In the genomic region with DNA sequence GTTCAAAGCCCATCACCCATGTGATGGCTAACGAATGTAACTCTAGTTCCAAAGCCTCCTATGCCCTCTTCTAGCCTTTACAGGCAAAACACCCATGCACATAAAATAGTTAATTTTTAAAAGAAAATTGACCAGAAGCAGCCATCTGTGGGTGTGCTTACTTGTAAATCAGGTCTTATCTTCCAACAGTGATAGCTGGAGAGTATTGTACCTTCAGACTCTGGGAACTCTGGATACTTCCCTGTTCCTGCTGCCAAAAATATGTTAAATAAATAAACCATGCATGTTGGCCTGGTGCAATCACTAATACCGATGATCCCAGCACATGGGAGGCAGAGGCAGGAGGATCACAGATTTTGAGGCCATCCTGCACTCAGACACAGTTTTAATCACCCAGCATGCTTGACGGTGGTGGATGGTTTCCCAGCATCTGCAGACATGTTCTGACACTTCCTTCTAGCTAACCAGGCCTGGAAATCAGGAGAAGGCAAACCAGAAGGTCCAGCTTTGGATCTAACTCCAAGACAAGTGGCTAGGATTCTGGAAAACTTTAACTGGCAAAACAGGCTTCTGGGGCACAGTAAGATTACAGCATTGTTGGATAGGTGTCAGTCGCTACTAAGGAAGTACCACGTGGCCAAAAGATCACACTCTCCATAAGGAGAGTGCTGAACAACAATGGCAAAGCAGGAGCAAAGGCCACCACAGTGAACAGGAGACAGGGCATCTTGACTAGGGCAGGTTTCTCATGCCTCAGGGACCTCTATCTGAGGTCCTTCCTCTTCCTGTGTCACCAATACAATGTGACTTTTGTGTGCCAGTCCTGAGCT, we compare ENCODE assay signal across 18 mouse cellular contexts. TPM values are rescaled to one million over a fixed set of nuclear protein-coding genes. Genes with fewer than 3 reads are reported as not detected.
DNase-seq lines count a peak whose midpoint lies in the region; ATAC-seq and TF ChIP-seq lines count a peak whose summit lies in the region.
"Had no signal": no experiment of that assay in that cellular context is flagged by ENCODE, and none has a peak within 500 bp of the region (broad histone marks: within the 10 kb centered on the region; RNA-seq: fewer than 3 reads in every experiment).

No protein-coding gene starts in this region.

- TF ChIP-seq CTCF in liver, adult 2 months (IDR thresholded peaks at IDR 0.05; ENCODE audit: low read depth, low read length) = no peak

- peak overlapping the region; percentile 69 for H3K27ac ChIP-seq in liver, adult 2 months (replicated peaks; ENCODE audit: insufficient read depth, low read depth, low read length)
- H3K27ac ChIP-seq in brown adipose tissue, adult 24 weeks (replicated peaks; ENCODE audit: low read depth, low read length) = 0 out of 2 replicates have a peak overlapping the region, but pooled peaks have one; percentile 12
- H3K27ac ChIP-seq: midbrain, embryonic 10.5 days had no signal

- peaks cover 5% of the 10 kb centered on the region; the same call in 1 of the 2 replicates for H3K36me3 ChIP-seq in liver, adult 2 months (ENCODE audit: control insufficient read depth, insufficient read depth, low read length)
- H3K36me3 ChIP-seq in myocyte (ENCODE audit: control insufficient read depth, insufficient read depth) = peaks cover 11% of the 10 kb centered on the region

- no peak overlapping the region for H3ac ChIP-seq in myocyte (ENCODE audit: control insufficient read depth, insufficient read length)

- ATAC-seq in inflammation-experienced regulatory T-cells, adult 6 months = no peak
- ATAC-seq: CD4-positive, CD25-positive, alpha-beta regulatory T cell, adult 4 months; hindbrain, embryonic 16.5 days had no signal

- no peak for TF ChIP-seq POLR2A in liver, adult 2 months (IDR thresholded peaks at IDR 0.05; ENCODE audit: extremely low read depth, insufficient read depth, low read length)
- TF ChIP-seq POLR2A in myocyte (IDR thresholded peaks at IDR 0.05; ENCODE audit: insufficient read length, low read depth) = no peak

- no peaks in the 10 kb centered on the region for H3K27me3 ChIP-seq in liver, adult 2 months (ENCODE audit: control insufficient read depth, insufficient read depth, low read length)
- peaks cover 5% of the 10 kb centered on the region for H3K27me3 ChIP-seq in myocyte (ENCODE audit: control insufficient read depth, insufficient read depth, insufficient read length)

- WGBS in liver, adult 2 months = 11% methylated on average over 5 of the region's 5 CpGs

- H3K4me2 ChIP-seq in myocyte (ENCODE audit: low read depth) = no peak overlapping the region

- H3K4me1 ChIP-seq in liver, adult 2 months (ENCODE audit: control insufficient read depth, insufficient read depth, low read length) = peaks cover 28% of the 10 kb centered on the region
- H3K4me1 ChIP-seq in brown adipose tissue, adult 24 weeks (ENCODE audit: control insufficient read depth, insufficient read depth, insufficient read length, low read length) = 0 out of 2 replicates have a peak, but pooled peaks cover 2% of the 10 kb centered on the region

- H3K9ac ChIP-seq in liver, adult 2 months (ENCODE audit: low read depth, low read length) = no peak overlapping the region

- DNase-seq in kidney, adult 11 months = peak; percentile 41
- DNase-seq in kidney, adult 18-20 months = no peak
- DNase-seq in liver, adult 2 months (ENCODE audit: extremely low read depth, low read depth, low spot score) = peak; percentile 90
- no peak for DNase-seq in liver
- DNase-seq in spleen, postnatal 14 days (ENCODE audit: low spot score in 2 of 2) = no peak
- DNase-seq: adrenal gland, postnatal 25 days; cerebellum, adult 18-20 months; gastrocnemius, postnatal 10 days; layer of hippocampus, postnatal 36 days; lung, adult 18-20 months; right cerebral cortex, postnatal 4 days; thymus, adult 2 months had no signal

- no peaks in the 10 kb centered on the region for H3K79me2 ChIP-seq in liver, adult 2 months (ENCODE audit: control insufficient read depth, insufficient read depth, low read length)
- no peaks in the 10 kb centered on the region for H3K79me2 ChIP-seq in myocyte (ENCODE audit: control insufficient read depth, insufficient read depth)

- H3K4me3 ChIP-seq in liver, adult 2 months (ENCODE audit: insufficient read depth, low read depth, low read length) = no peak overlapping the region
- no peak overlapping the region for H3K4me3 ChIP-seq in brown adipose tissue, adult 24 weeks (ENCODE audit: insufficient read depth, low read depth, low read length)
- H3K4me3 ChIP-seq in myocyte = no peak overlapping the region
- H3K4me3 ChIP-seq: midbrain, embryonic 10.5 days had no signal

TF ChIP-seq in myocyte, 11 proteins besides CTCF, POLR2A, EP300 and RAD21:
- TF ChIP-seq MYOD1 (IDR thresholded peaks at IDR 0.05; ENCODE audit: control insufficient read depth in 1 of 3, insufficient read length in 2 of 3, low read depth in 2 of 3) (no peak), POLR2AphosphoS2 (IDR thresholded peaks at IDR 0.05; ENCODE audit: insufficient read length, low read depth) (peak; percentile 38)

RNA-seq across cellular contexts. Expression of gene Sema4g, which starts 3.5 kb away (rescaled TPM):
- 58.5 and 79.0 TPM in 2 replicates for total RNA-seq in liver, adult 2 months (2014; rRNA removed)
- 413 and 566 TPM in 2 replicates for polyA plus RNA-seq in liver, adult 2 months (2012; rRNA removed)
- polyA plus RNA-seq in brown adipose tissue, adult 24 weeks (2012; ENCODE audit: insufficient read depth, insufficient read length, missing spikeins) = 0.25 and 0.55 TPM in 2 replicates
- 0.43 TPM for polyA plus RNA-seq in myocyte (2012; fragmentation: generic; extraction: Trizol)
- polyA plus RNA-seq in inflammation-experienced regulatory T-cells, adult 6 months (2017; shearing (Covaris generic)) = under 1 TPM in 1 of 3 experiments, not detected in 2; 0.08 TPM

RNA-seq across cellular contexts. Expression of gene Twnk, which starts 20.1 kb away (rescaled TPM):
- 7.8 and 9.3 TPM in 2 replicates for total RNA-seq in liver, adult 2 months (2014; rRNA removed)
- 11.8 and 11.9 TPM in 2 replicates for polyA plus RNA-seq in liver, adult 2 months (2012; rRNA removed)
- 9.1 and 11.1 TPM in 2 replicates for polyA plus RNA-seq in brown adipose tissue, adult 24 weeks (2012; ENCODE audit: insufficient read depth, insufficient read length, missing spikeins)
- polyA plus RNA-seq in myocyte (2012; fragmentation: generic; extraction: Trizol) = 13.5 TPM
- polyA plus RNA-seq in inflammation-experienced regulatory T-cells, adult 6 months (2017; shearing (Covaris generic)) = 10 to 100 TPM in 1 of 3 experiments, 1 to 10 TPM in 2; 4.7 to 10.7 (median 9.8) TPM

RNA-seq across cellular contexts. Expression of gene Mrpl43, which starts 20.9 kb away (rescaled TPM):
- 26.6 and 32.3 TPM in 2 replicates for total RNA-seq in liver, adult 2 months (2014; rRNA removed)
- 76.2 and 80.0 TPM in 2 replicates for polyA plus RNA-seq in liver, adult 2 months (2012; rRNA removed)
- 53.4 and 58.6 TPM in 2 replicates for polyA plus RNA-seq in brown adipose tissue, adult 24 weeks (2012; ENCODE audit: insufficient read depth, insufficient read length, missing spikeins)
- 81.3 TPM for polyA plus RNA-seq in myocyte (2012; fragmentation: generic; extraction: Trizol)
- 10 to 100 TPM; 51.6 to 65.3 (median 55.9) TPM for polyA plus RNA-seq in inflammation-experienced regulatory T-cells, adult 6 months (2017; shearing (Covaris generic))

RNA-seq across cellular contexts. Expression of gene Lzts2, which starts 28.8 kb away (rescaled TPM):
- total RNA-seq in liver, adult 2 months (2014; rRNA removed) = 3.4 and 4.6 TPM in 2 replicates
- polyA plus RNA-seq in liver, adult 2 months (2012; rRNA removed) = 14.2 and 14.3 TPM in 2 replicates
- 32.4 and 34.7 TPM in 2 replicates for polyA plus RNA-seq in brown adipose tissue, adult 24 weeks (2012; ENCODE audit: insufficient read depth, insufficient read length, missing spikeins)
- 66.1 TPM for polyA plus RNA-seq in myocyte (2012; fragmentation: generic; extraction: Trizol)
- 1 to 10 TPM in 1 of 3 experiments, under 1 TPM in 1, not detected in 1; 0.99 to 1.1 TPM for polyA plus RNA-seq in inflammation-experienced regulatory T-cells, adult 6 months (2017; shearing (Covaris generic))

RNA-seq across cellular contexts. Expression of gene Slf2, which starts 54.4 kb away (rescaled TPM):
- total RNA-seq in liver, adult 2 months (2014; rRNA removed) = 15.1 and 19.3 TPM in 2 replicates
- 4.9 and 7.9 TPM in 2 replicates for polyA plus RNA-seq in liver, adult 2 months (2012; rRNA removed)
- 4.4 and 6.2 TPM in 2 replicates for polyA plus RNA-seq in brown adipose tissue, adult 24 weeks (2012; ENCODE audit: insufficient read depth, insufficient read length, missing spikeins)
- polyA plus RNA-seq in myocyte (2012; fragmentation: generic; extraction: Trizol) = 6.6 TPM
- polyA plus RNA-seq in inflammation-experienced regulatory T-cells, adult 6 months (2017; shearing (Covaris generic)) = 10 to 100 TPM; 24.9 to 27.0 (median 25.0) TPM

Comparison
In these comparisons a context has a peak if more than half of its experiments do, and no peak if none do; other contexts are left out.
1. DNase-seq: peak in kidney, adult 11 months (single experiment) and liver, adult 2 months (single experiment); none in kidney, adult 18-20 months (single experiment), liver (single experiment) and spleen, postnatal 14 days (0 of 2).
2. RNA of gene Sema4g, which starts 3.5 kb away (polyA plus RNA-seq): 413 to 566 TPM in liver, adult 2 months; 0.25 to 0.55 TPM in brown adipose tissue, adult 24 weeks, 0.43 TPM in myocyte (single experiment) and 0.08 TPM in inflammation-experienced regulatory T-cells, adult 6 months; every median in the first group is over 100 times any median in the second.